Mouse (Mus musculus): ENCODE measurements around the gene 4933407L21Rik. TPM values are rescaled to one million over a fixed set of nuclear protein-coding genes. Genes with fewer than 3 reads are reported as not detected.
"Not testable (repeated sequence)": the region's sequence is repeated elsewhere in the genome, so short reads cannot be mapped to it uniquely, and the experiment has no call there.

4933407L21Rik gene
- polyA plus RNA-seq, 1 experiment: not detected

- no peak overlapping the region for H3K4me3 ChIP-seq (replicated peaks; ENCODE audit: control insufficient read depth, low read depth, low read length)
- TF ChIP-seq POLR2A (IDR thresholded peaks at IDR 0.05; ENCODE audit: borderline replicate concordance, control insufficient read depth, low read depth, low read length) (no peak), CTCF (IDR thresholded peaks at IDR 0.05; ENCODE audit: control insufficient read depth, insufficient read depth, low read length) (no peak)
- WGBS: 71% methylated on average over 3 of the region's 3 CpGs
- no peak overlapping the region for H3K27ac ChIP-seq (ENCODE audit: control insufficient read depth, insufficient read depth, low read depth, low read length, poor library complexity)
- no peaks in the 10 kb centered on the region for H3K4me1 ChIP-seq (ENCODE audit: control insufficient read depth, insufficient read depth, low read length)
These were observed 44.1 kb downstream of the 4933407L21Rik start for GRCm38 (mm10) chr1:85972341-85972740.

- Histone ChIP-seq H3K4me3 (replicated peaks; ENCODE audit: control insufficient read depth, low read depth, low read length) (no peak overlapping the region), H3K4me1 (ENCODE audit: control insufficient read depth, insufficient read depth, low read length) (no peaks in the 10 kb centered on the region), H3K27ac (ENCODE audit: control insufficient read depth, insufficient read depth, low read depth, low read length, poor library complexity) (no peak overlapping the region)
- TF ChIP-seq POLR2A (IDR thresholded peaks at IDR 0.05; ENCODE audit: borderline replicate concordance, control insufficient read depth, low read depth, low read length): no peak
- no peak for TF ChIP-seq CTCF (IDR thresholded peaks at IDR 0.05; ENCODE audit: control insufficient read depth, insufficient read depth, low read length)
- 78% methylated on average over 2 of the region's 2 CpGs for WGBS
These were observed 45.2 kb downstream of the 4933407L21Rik start for GRCm38 (mm10) chr1:85973468-85973877.

GRCm38 (mm10) chr1:85977709-85978108 lies 49.4 kb downstream of the 4933407L21Rik start:
- Histone ChIP-seq H3K4me3 (replicated peaks; ENCODE audit: control insufficient read depth, low read depth, low read length) (no peak overlapping the region), H3K27ac (ENCODE audit: control insufficient read depth, insufficient read depth, low read depth, low read length, poor library complexity) (no peak overlapping the region), H3K4me1 (ENCODE audit: control insufficient read depth, insufficient read depth, low read length) (no peaks in the 10 kb centered on the region)
- WGBS: 0% methylated on average over 3 of the region's 3 CpGs
- no peak for TF ChIP-seq POLR2A (IDR thresholded peaks at IDR 0.05; ENCODE audit: borderline replicate concordance, control insufficient read depth, low read depth, low read length)
- no peak for TF ChIP-seq CTCF (IDR thresholded peaks at IDR 0.05; ENCODE audit: control insufficient read depth, insufficient read depth, low read length)

GRCm38 (mm10) chr1:85981738-85982357 lies 53.6 kb downstream of the 4933407L21Rik start:
- Histone ChIP-seq H3K4me1 (ENCODE audit: control insufficient read depth, insufficient read depth, low read length) (no peaks in the 10 kb centered on the region; the same call in 1 of the 2 replicates), H3K4me3 (replicated peaks; ENCODE audit: control insufficient read depth, low read depth, low read length) (no peak overlapping the region), H3K27ac (ENCODE audit: control insufficient read depth, insufficient read depth, low read depth, low read length, poor library complexity) (no peak overlapping the region)
- 21% methylated on average over 7 of the region's 7 CpGs for WGBS
- TF ChIP-seq POLR2A (IDR thresholded peaks at IDR 0.05; ENCODE audit: borderline replicate concordance, control insufficient read depth, low read depth, low read length) (no peak), CTCF (IDR thresholded peaks at IDR 0.05; ENCODE audit: control insufficient read depth, insufficient read depth, low read length) (no peak)

GRCm38 (mm10) chr1:85985784-85986183 lies 57.5 kb downstream of the 4933407L21Rik start:
- TF ChIP-seq CTCF (IDR thresholded peaks at IDR 0.05; ENCODE audit: control insufficient read depth, insufficient read depth, low read length) (no peak), POLR2A (IDR thresholded peaks at IDR 0.05; ENCODE audit: borderline replicate concordance, control insufficient read depth, low read depth, low read length) (no peak)
- Histone ChIP-seq H3K4me3 (replicated peaks; ENCODE audit: control insufficient read depth, low read depth, low read length) (no peak overlapping the region), H3K4me1 (ENCODE audit: control insufficient read depth, insufficient read depth, low read length) (no peaks in the 10 kb centered on the region; the same call in 1 of the 2 replicates), H3K27ac (ENCODE audit: control insufficient read depth, insufficient read depth, low read depth, low read length, poor library complexity) (no peak overlapping the region)
- 52% methylated on average over 3 of the region's 3 CpGs for WGBS

- H3K27ac ChIP-seq (ENCODE audit: control insufficient read depth, insufficient read depth, low read depth, low read length, poor library complexity): no peak overlapping the region
- TF ChIP-seq CTCF (IDR thresholded peaks at IDR 0.05; ENCODE audit: control insufficient read depth, insufficient read depth, low read length) (no peak), POLR2A (IDR thresholded peaks at IDR 0.05; ENCODE audit: borderline replicate concordance, control insufficient read depth, low read depth, low read length) (no peak)
- WGBS: 12% methylated on average over 4 of the region's 4 CpGs
These were observed 60.1 kb downstream of the 4933407L21Rik start for GRCm38 (mm10) chr1:85988351-85988750.

GRCm38 (mm10) chr1:85988882-85989281 lies 60.6 kb downstream of the 4933407L21Rik start:
- H3K4me3 ChIP-seq (replicated peaks; ENCODE audit: control insufficient read depth, low read depth, low read length); H3K27ac ChIP-seq (ENCODE audit: control insufficient read depth, insufficient read depth, low read depth, low read length, poor library complexity); H3K4me1 ChIP-seq (ENCODE audit: control insufficient read depth, insufficient read depth, low read length): not testable (repeated sequence)
- WGBS: 57% methylated on average over 4 of the region's 4 CpGs

More at GRCm38 (mm10) chr1:85988351-85988750, 60.1 kb downstream of the 4933407L21Rik start:
- H3K4me3 ChIP-seq (replicated peaks; ENCODE audit: control insufficient read depth, low read depth, low read length): no peak overlapping the region
- H3K4me1 ChIP-seq (ENCODE audit: control insufficient read depth, insufficient read depth, low read length): no peaks in the 10 kb centered on the region; the same call in 1 of the 2 replicates

Other genes with a start within 250 kb of the 4933407L21Rik start
- gene A630001G21Rik, start 149.8 kb upstream of the 4933407L21Rik start, polyA plus RNA-seq (2011; ENCODE audit: insufficient read depth, insufficient read length, low replicate concordance, missing spikeins): 28.7 and 60.7 TPM in 2 replicates
- gene Cab39, start 135.0 kb upstream of the 4933407L21Rik start, polyA plus RNA-seq (2011; ENCODE audit: insufficient read depth, insufficient read length, low replicate concordance, missing spikeins): 22.7 and 25.7 TPM in 2 replicates
- 10.8 and 17.6 TPM in 2 replicates for gene Itm2c, start 34.2 kb upstream of the 4933407L21Rik start, polyA plus RNA-seq (2011; ENCODE audit: insufficient read depth, insufficient read length, low replicate concordance, missing spikeins)
- gene Gpr55, start 32.5 kb downstream of the 4933407L21Rik start, polyA plus RNA-seq (2011; ENCODE audit: insufficient read depth, insufficient read length, low replicate concordance, missing spikeins): 0.25 TPM in 1 of 2 replicates, not detected in the other
- gene Spata3, start 88.3 kb downstream of the 4933407L21Rik start, polyA plus RNA-seq (2011; ENCODE audit: insufficient read depth, insufficient read length, low replicate concordance, missing spikeins): not detected in 2 replicates
- gene 2810459M11Rik, start 117.4 kb downstream of the 4933407L21Rik start, polyA plus RNA-seq (2011; ENCODE audit: insufficient read depth, insufficient read length, low replicate concordance, missing spikeins): not detected in 2 replicates
- 26.6 and 36.4 TPM in 2 replicates for gene Psmd1, start 135.9 kb downstream of the 4933407L21Rik start, polyA plus RNA-seq (2011; ENCODE audit: insufficient read depth, insufficient read length, low replicate concordance, missing spikeins)
- not detected in 2 replicates for gene Htr2b, start 183.5 kb downstream of the 4933407L21Rik start, polyA plus RNA-seq (2011; ENCODE audit: insufficient read depth, insufficient read length, low replicate concordance, missing spikeins)
- gene Gm21972, start 205.2 kb downstream of the 4933407L21Rik start, polyA plus RNA-seq (2011; ENCODE audit: insufficient read depth, insufficient read length, low replicate concordance, missing spikeins): 6.9 and 9.7 TPM in 2 replicates
- 8.5 and 9.6 TPM in 2 replicates for gene Armc9, start 226.3 kb downstream of the 4933407L21Rik start, polyA plus RNA-seq (2011; ENCODE audit: insufficient read depth, insufficient read length, low replicate concordance, missing spikeins)

Measured in bone marrow, adult 2 months (tissue).